Mouse (Mus musculus): ENCODE data around the gene Sh2d3c.

DNA sequence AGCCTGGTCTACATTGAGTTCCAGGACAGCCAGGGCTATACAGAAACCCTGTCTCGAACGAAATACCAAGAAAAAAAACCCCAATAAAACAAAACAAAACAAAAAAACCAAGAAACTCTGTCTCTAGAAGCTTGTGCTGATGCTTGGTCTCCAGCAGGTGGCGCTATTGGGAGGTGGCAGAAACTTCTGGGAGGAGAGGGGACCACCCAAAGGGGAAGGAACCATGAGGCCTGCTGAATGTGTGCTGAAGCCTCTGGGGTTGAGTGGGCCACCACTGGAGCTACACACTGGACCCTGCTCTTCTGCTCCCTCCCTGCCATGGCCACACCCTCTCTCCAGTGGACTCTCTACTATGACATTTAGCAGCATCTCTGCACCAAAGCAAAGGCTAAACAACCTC lies 12.2 kb upstream of the Sh2d3c start:
- TF ChIP-seq GATA1 (IDR thresholded peaks at IDR 0.05; ENCODE audit: borderline replicate concordance, low read length) (no peak), FLI1 (IDR thresholded peaks at IDR 0.05; ENCODE audit: low read length) (no peak)

Data from megakaryocyte, embryonic 14.5 days (primary cell).